42 mouse cellular contexts compared by ENCODE assay signal in genomic region chr4:137542968-137543367, GRCm38 (mm10). TPM values are rescaled to one million over a fixed set of nuclear protein-coding genes. Genes with fewer than 3 reads are reported as not detected.
"Had no signal": no experiment of that assay in that cellular context is flagged by ENCODE, and none has a peak within 500 bp of the region (broad histone marks: within the 10 kb centered on the region; RNA-seq: fewer than 3 reads in every experiment).

No protein-coding gene starts in this region.

- DNase-seq: gastrocnemius, adult 2 months; gastrocnemius, postnatal 10 days; gastrocnemius, postnatal 25 days; heart, adult 18-20 months; heart, postnatal 4 days; kidney, adult 11 months; kidney, adult 2 months; kidney, adult 9 months; kidney, postnatal 14 days; kidney, postnatal 36 days; layer of hippocampus, adult 9-11 months; layer of hippocampus, postnatal 36 days; left cerebral cortex, postnatal 4 days; liver, embryonic 13.5 days had no signal

- ATAC-seq: hindbrain, embryonic 16.5 days; inflammation-experienced regulatory T-cells, adult 6 months had no signal

- H3K4me2 ChIP-seq: heart, embryonic 12.5 days; hindbrain, embryonic 12.5 days; hindbrain, embryonic 14.5 days; kidney, embryonic 15.5 days; limb, embryonic 13.5 days; limb, embryonic 15.5 days; liver, embryonic 13.5 days had no signal

- H3K9me3 ChIP-seq: heart, embryonic 10.5 days; heart, embryonic 12.5 days; hindbrain, embryonic 10.5 days; hindbrain, embryonic 12.5 days; kidney, embryonic 15.5 days; limb, embryonic 15.5 days; liver, embryonic 13.5 days had no signal

- H3K4me3 ChIP-seq: gastrocnemius, adult 2 months; heart, embryonic 10.5 days; heart, embryonic 12.5 days; hindbrain, embryonic 10.5 days; hindbrain, embryonic 12.5 days; kidney, embryonic 15.5 days; limb, embryonic 13.5 days; limb, embryonic 15.5 days; liver, embryonic 13.5 days had no signal

- H3K27ac ChIP-seq: gastrocnemius, adult 2 months; heart, embryonic 10.5 days; hindbrain, embryonic 10.5 days; hindbrain, embryonic 12.5 days; hindbrain, embryonic 14.5 days; kidney, embryonic 15.5 days; kidney, postnatal 0 days; limb, embryonic 13.5 days; limb, embryonic 15.5 days; liver, embryonic 13.5 days had no signal

- H3K9ac ChIP-seq: heart, embryonic 12.5 days; hindbrain, embryonic 12.5 days; hindbrain, embryonic 14.5 days; kidney, embryonic 15.5 days; limb, embryonic 13.5 days; limb, embryonic 15.5 days; liver, embryonic 13.5 days had no signal

- H3K27me3 ChIP-seq: heart, embryonic 12.5 days; hindbrain, embryonic 12.5 days; kidney, embryonic 15.5 days; limb, embryonic 13.5 days; limb, embryonic 15.5 days; liver, embryonic 13.5 days had no signal

- H3K4me1 ChIP-seq: heart, embryonic 10.5 days; heart, embryonic 12.5 days; hindbrain, embryonic 10.5 days; hindbrain, embryonic 12.5 days; limb, embryonic 13.5 days; limb, embryonic 15.5 days; liver, embryonic 13.5 days had no signal

RNA-seq across cellular contexts. Expression of gene Ldlrad2, which starts 31.4 kb away (rescaled TPM):
- total RNA-seq: gastrocnemius, adult 2 months; gastrocnemius, postnatal 10 days; gastrocnemius, postnatal 25 days; gastrocnemius, postnatal 4 days; granulocyte monocyte progenitor cell, adult 5-6 weeks; heart, adult 18-20 months; heart, adult 8-10 months; heart, postnatal 10 days; heart, postnatal 25 days; heart, postnatal 4 days; layer of hippocampus, adult 18-20 months; layer of hippocampus, adult 8-10 months; layer of hippocampus, postnatal 14 days; layer of hippocampus, postnatal 36 days; left cerebral cortex, adult 18-20 months; left cerebral cortex, adult 8-10 months; left cerebral cortex, postnatal 10 days; left cerebral cortex, postnatal 25 days; left cerebral cortex, postnatal 4 days; liver, adult 2 months had no signal
- polyA plus RNA-seq: heart, embryonic 10.5 days; heart, embryonic 12.5 days; heart, embryonic 14.5 days; heart, embryonic 16.5 days; hindbrain, embryonic 12.5 days; hindbrain, embryonic 14.5 days; inflammation-experienced regulatory T-cells, adult 6 months; kidney, adult 2 months; kidney, embryonic 15.5 days; kidney, postnatal 0 days; large intestine, adult 2 months; limb, embryonic 11.5 days; limb, embryonic 13.5 days; liver, adult 2 months; liver, embryonic 13.5 days had no signal
